Mouse (Mus musculus): Measurements from ENCODE around the gene Dusp22.

DNA sequence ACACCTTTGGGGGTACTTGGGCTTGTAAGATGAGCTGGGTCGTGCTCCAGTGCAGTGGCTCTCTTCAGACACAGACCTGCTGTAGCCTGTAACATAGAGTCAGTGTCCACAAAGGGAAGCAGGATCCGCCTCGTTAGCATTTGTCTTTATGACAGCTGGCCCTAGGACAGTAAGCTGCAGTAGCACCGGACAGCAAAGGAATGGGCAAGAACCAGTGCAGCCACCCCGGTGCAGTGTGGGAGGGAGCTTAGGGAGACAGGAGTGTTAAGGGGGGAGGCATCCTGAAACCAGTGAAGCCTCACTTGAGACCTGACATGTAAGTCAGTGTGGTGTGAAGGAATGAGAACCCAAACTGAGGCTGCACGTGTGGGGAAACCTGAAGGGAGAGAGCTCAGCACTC lies 52.5 kb downstream of the Dusp22 start:
- TF ChIP-seq POLR2A (IDR thresholded peaks at IDR 0.05; ENCODE audit: extremely low read depth, insufficient read depth, low read length) (no peak), CTCF (IDR thresholded peaks at IDR 0.05; ENCODE audit: low read depth, low read length) (no peak)
